Mouse (Mus musculus): ENCODE measurements around the gene Srbd1.

Gene Srbd1

DNA sequence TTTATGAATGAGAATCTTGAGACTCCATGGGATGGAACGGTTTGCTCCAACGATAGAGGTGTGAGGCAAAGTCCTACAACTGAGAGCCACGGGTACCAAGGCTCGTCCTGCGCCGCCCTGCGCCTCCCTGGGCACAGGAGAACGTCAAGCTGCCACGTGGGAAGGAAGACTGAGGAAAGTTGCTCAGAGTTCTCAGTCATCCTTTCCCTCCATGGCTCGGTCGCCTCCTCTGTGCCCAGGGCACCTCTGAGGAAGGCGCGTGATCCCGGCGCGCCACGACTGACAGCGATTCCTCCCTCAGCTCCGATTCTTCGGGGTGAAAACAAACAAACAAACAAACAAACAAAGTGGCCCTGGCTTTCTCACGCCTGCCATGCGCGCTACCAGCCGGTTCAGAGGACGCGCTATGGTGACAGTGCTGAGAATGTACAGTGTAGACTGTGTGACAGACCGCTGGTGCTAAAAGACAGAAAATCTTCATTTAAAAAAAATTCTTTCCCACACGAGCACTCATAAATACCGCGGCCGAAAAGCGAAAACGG is 367 bp downstream of the Srbd1 start:
- ATAC-seq (ENCODE audit: low TSS enrichment) = peak; percentile 58

DNA sequence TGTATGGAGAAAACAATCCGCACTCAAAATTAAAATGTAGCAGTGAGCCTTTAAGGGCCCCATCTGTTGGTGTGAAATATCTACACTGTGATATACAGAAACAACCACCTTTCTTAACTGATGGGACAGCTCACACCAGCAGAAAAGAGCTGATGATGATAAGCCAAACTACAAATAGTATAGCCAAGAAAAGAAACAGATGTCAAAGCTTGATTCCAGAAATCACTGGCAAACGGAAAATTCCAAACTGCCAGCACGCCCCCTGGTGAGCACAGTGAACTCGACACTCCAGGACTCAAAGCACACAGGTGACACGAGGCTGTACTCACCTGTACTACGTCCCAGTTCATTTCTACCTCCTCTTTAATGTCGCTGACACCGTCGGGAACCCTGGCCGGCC is 9.1 kb downstream of the Srbd1 start:
- peak; percentile 42; the same call in 1 of the 2 replicates for ATAC-seq (ENCODE audit: low TSS enrichment)

DNA sequence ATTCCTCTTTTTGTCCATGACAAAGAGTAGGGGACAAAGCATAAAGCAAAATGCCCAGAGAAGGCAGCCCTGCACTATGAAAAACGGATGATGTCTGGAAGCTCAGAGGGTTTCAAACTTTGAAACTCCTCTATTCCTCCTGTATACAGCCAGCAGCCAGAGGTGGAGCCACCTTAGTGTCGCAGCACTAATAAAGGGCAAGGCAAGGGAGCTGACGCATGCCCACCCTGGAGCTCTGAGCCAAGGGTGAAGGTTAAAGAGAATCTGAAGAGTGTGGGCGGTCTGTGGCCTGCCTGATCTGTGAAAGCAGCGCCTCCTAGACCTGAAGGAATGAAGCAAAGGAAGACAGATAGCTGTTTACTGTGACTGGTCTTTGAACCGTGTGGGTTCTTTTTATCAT is 10.5 kb downstream of the Srbd1 start:
- ATAC-seq (ENCODE audit: low TSS enrichment) = no peak

- ATAC-seq (ENCODE audit: low TSS enrichment) = 0 out of 2 replicates have a peak, but pooled peaks have one; percentile 69
Measured at GRCm38 (mm10) chr17:86132534-86132933, 12.4 kb downstream of the Srbd1 start.

GRCm38 (mm10) chr17:86128198-86128597 is 16.8 kb downstream of the Srbd1 start:
- no peak for ATAC-seq (ENCODE audit: low TSS enrichment)

GRCm38 (mm10) chr17:86125908-86126307 is 19.1 kb downstream of the Srbd1 start:
- ATAC-seq (ENCODE audit: low TSS enrichment) = peak; percentile 65; the same call in 1 of the 2 replicates

DNA sequence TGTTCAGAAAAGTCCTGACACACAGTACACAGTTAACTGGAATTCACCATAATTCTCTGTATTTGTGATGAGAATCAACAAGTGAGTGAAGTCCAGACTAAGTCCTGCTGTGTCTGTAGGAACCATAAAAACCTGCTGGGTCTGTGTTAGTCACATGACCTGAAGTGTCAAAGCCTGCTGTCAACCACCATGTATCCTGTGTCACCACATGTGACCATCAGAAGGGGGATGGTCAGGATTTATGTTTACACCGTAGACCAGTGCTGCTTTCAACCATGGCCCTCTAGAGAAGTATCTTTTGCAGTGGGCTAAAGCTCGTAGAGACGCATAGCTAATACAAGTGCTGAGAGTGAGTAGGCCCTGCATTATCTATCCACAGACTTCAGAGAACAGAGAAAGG is 21.8 kb downstream of the Srbd1 start:
- no peak for ATAC-seq (ENCODE audit: low TSS enrichment)

- peak; percentile 69 for ATAC-seq (ENCODE audit: low TSS enrichment)
Measured at GRCm38 (mm10) chr17:86096875-86097274, 48.1 kb downstream of the Srbd1 start.

GRCm38 (mm10) chr17:86093124-86093523 is 51.9 kb downstream of the Srbd1 start:
- no peak for ATAC-seq (ENCODE audit: low TSS enrichment)

DNA sequence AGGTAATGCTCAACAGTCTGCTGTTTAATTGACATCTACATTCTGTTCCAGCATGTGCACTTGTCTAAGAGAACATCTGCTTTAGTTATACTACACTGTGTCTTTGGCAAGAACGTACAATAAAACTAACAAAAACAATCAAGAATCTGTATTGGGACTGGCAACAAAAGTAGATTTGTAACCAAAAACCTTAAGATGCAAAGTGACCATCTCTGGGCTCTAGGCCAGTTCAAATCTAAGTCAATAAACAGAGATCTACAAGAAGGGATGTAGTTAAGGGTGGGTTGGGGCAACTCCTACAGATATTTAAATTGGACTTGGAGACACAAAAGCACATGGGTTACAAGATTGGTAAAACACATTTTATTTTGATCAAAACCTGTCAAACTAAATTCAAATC is 53.3 kb downstream of the Srbd1 start:
- no peak for ATAC-seq (ENCODE audit: low TSS enrichment)

- no peak for ATAC-seq (ENCODE audit: low TSS enrichment)
Measured at GRCm38 (mm10) chr17:86089893-86090588, 54.9 kb downstream of the Srbd1 start.

DNA sequence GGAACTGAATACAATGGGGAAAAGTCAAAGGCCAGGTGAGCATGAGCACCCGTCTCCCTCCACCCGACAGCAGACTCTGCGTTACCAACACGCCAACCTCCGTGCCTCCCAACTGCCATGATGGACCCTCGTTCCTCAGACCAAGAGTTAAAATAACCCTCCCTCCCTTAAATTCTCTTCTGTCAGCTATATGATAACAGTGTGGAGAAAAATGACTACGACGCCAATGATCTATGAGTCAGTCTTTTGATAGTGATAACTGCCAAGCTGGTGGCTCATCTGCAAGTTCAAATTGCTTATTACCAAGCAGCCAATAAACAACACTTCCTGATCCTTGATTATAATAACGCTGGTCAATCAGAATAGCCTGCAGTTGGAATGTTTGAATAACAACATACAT is 57.1 kb downstream of the Srbd1 start:
- ATAC-seq (ENCODE audit: low TSS enrichment) = no peak

GRCm38 (mm10) chr17:86086191-86086590 is 58.8 kb downstream of the Srbd1 start:
- ATAC-seq (ENCODE audit: low TSS enrichment) = no peak

- ATAC-seq (ENCODE audit: low TSS enrichment) = no peak
Measured at GRCm38 (mm10) chr17:86083207-86083606, 61.8 kb downstream of the Srbd1 start.

GRCm38 (mm10) chr17:86078060-86078459 is 66.9 kb downstream of the Srbd1 start:
- ATAC-seq (ENCODE audit: low TSS enrichment) = no peak; the same call in 1 of the 2 replicates

DNA sequence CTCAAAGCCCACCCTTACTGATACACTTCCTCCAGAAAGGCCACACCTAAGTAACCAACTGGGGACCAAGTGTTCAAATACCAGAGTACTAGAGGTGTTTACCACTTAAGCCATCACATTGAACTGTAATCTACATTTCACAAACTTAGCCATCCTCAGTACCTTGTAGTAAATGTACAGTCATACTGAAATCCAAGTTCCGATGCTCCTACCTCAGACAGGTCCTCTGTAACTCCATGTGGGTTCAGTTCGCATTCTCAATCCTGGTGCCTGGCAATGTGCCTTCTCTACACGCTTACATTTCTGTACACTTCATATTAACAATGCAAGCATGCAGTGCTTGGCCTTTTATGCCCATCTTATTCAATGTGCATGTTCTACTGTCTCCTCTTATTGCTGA is 77.5 kb downstream of the Srbd1 start:
- no peak for ATAC-seq (ENCODE audit: low TSS enrichment)

- ATAC-seq (ENCODE audit: low TSS enrichment) = no peak
Measured at GRCm38 (mm10) chr17:86065833-86066232, 79.1 kb downstream of the Srbd1 start.

- ATAC-seq (ENCODE audit: low TSS enrichment) = peak; percentile 81
Measured at GRCm38 (mm10) chr17:86063461-86063860, 81.5 kb downstream of the Srbd1 start.

DNA sequence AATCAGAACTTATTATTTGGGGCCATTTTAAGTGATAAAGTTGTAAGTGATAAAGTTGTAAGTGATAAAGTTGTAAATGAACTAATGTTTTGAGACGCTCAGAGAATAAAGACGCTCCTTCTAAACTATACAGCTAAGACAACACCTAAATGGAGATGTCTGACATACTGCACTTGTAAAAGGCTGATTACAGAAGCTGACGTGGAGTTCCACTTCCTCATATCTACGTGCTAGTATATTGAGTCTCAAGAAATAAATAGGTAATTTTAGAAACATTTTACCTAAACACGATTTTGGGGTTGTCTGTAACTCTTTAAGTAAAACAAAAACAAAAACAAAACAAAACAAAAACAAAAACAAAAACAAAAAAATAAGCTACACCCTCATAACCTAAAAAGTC is 84.1 kb downstream of the Srbd1 start:
- ATAC-seq (ENCODE audit: low TSS enrichment) = no peak

GRCm38 (mm10) chr17:86040221-86040984 is 104.6 kb downstream of the Srbd1 start:
- ATAC-seq (ENCODE audit: low TSS enrichment) = no peak

- ATAC-seq (ENCODE audit: low TSS enrichment) = no peak
Measured at GRCm38 (mm10) chr17:86039741-86040140, 105.2 kb downstream of the Srbd1 start.

- no peak for ATAC-seq (ENCODE audit: low TSS enrichment)
Measured at GRCm38 (mm10) chr17:86038211-86038648, 106.7 kb downstream of the Srbd1 start.

DNA sequence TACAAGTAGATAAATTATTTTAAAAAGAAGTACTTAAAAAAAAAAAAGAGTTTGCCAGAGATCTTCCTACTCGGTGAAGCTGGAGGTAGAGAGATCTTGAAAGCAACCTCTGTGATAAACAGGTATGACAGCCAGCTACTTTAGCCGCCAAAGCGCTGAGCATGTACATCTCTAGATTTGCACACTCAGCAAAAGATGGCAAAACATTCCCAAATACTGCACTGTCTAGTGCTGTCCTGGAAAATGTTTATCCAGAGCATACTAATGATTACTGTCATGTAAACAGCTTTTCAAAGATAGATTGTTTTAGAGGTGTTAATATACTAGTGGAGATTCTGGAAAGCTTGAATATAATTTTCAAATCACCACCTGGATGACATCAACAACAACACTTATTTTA is 109.4 kb downstream of the Srbd1 start:
- ATAC-seq (ENCODE audit: low TSS enrichment) = no peak
